Mouse (Mus musculus): ENCODE results near the gene Psma4. TPM values are rescaled to one million over a fixed set of nuclear protein-coding genes. Genes with fewer than 3 reads are reported as not detected.

Psma4 gene
- total and polyA plus RNA-seq, 2 experiments = 88.1 to 211 TPM

DNA sequence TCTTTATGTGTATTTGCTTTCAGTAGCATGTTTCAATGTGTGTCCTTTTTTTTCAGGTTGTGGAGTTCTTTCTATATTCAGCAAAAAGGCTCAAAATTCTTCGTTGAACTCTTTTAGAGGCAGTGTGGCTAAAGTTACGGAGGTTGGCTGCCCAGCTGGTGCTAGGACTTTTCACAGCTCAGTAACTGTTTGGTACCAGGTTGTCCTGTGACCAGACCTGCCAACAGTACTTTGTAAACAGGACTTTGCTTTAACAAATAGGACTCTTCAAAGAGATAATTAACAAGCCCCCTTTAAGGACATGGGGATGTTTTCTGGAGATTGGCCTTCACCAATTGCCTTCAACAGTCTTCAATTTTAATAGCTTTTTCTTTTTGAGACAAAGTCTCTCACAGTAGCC lies 32.4 kb upstream of the Psma4 start:
- H3K79me2 ChIP-seq (ENCODE audit: control insufficient read depth, insufficient read depth, low read length) = peaks cover 4% of the 10 kb centered on the region; the same call in 1 of the 2 replicates
- TF ChIP-seq CTCF (IDR thresholded peaks at IDR 0.05; ENCODE audit: low read depth, low read length) (no peak), POLR2A (IDR thresholded peaks at IDR 0.05; ENCODE audit: extremely low read depth, insufficient read depth, low read length) (no peak)
- H3K4me3 ChIP-seq (ENCODE audit: insufficient read depth, low read depth, low read length) = peak overlapping the region; percentile 82
- H3K9ac ChIP-seq (ENCODE audit: low read depth, low read length) = peak overlapping the region; percentile 68
- no peaks in the 10 kb centered on the region for H3K27me3 ChIP-seq (ENCODE audit: control insufficient read depth, insufficient read depth, low read length)
- peaks cover 9% of the 10 kb centered on the region for H3K4me1 ChIP-seq (ENCODE audit: control insufficient read depth, insufficient read depth, low read length)
- peaks cover 14% of the 10 kb centered on the region for H3K36me3 ChIP-seq (ENCODE audit: control insufficient read depth, insufficient read depth, low read length)
- peak; percentile 94 for DNase-seq (ENCODE audit: extremely low read depth, low read depth, low spot score)
- peak overlapping the region; percentile 92 for H3K27ac ChIP-seq (replicated peaks; ENCODE audit: insufficient read depth, low read depth, low read length)
- 28% methylated on average over 2 of the region's 2 CpGs for WGBS

DNA sequence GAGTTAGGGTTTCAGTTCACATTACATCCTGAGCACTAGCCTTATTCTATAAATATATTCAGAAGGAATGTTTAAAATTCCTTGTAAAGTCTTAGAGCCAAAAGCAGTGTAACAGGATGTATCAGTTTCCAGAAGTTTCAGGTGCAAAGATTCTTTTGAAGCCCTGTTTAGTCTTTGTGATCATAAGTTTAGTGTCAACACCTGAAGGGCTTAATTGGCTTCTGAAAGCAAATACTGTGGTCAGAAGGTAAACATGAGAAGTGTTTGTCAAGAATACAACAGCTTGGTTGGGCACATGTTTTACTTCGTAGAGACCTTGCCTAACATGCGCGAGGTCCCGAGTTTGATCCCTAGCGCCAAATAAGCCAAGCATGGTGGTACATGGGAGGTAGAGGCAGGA lies 31.8 kb upstream of the Psma4 start:
- H3K79me2 ChIP-seq (ENCODE audit: control insufficient read depth, insufficient read depth, low read length) = peaks cover 4% of the 10 kb centered on the region; the same call in 1 of the 2 replicates
- H3K27me3 ChIP-seq (ENCODE audit: control insufficient read depth, insufficient read depth, low read length) = no peaks in the 10 kb centered on the region
- peaks cover 14% of the 10 kb centered on the region for H3K36me3 ChIP-seq (ENCODE audit: control insufficient read depth, insufficient read depth, low read length)
- H3K4me1 ChIP-seq (ENCODE audit: control insufficient read depth, insufficient read depth, low read length) = peaks cover 9% of the 10 kb centered on the region
- 26% methylated on average over 5 of the region's 5 CpGs for WGBS
- peak overlapping the region; percentile 51 for H3K4me3 ChIP-seq (ENCODE audit: insufficient read depth, low read depth, low read length)
- DNase-seq (ENCODE audit: extremely low read depth, low read depth, low spot score) = peak; percentile 84
- H3K9ac ChIP-seq (ENCODE audit: low read depth, low read length) = no peak overlapping the region
- TF ChIP-seq CTCF (IDR thresholded peaks at IDR 0.05; ENCODE audit: low read depth, low read length) (no peak), POLR2A (IDR thresholded peaks at IDR 0.05; ENCODE audit: extremely low read depth, insufficient read depth, low read length) (no peak)
- H3K27ac ChIP-seq (replicated peaks; ENCODE audit: insufficient read depth, low read depth, low read length) = peak overlapping the region; percentile 91

DNA sequence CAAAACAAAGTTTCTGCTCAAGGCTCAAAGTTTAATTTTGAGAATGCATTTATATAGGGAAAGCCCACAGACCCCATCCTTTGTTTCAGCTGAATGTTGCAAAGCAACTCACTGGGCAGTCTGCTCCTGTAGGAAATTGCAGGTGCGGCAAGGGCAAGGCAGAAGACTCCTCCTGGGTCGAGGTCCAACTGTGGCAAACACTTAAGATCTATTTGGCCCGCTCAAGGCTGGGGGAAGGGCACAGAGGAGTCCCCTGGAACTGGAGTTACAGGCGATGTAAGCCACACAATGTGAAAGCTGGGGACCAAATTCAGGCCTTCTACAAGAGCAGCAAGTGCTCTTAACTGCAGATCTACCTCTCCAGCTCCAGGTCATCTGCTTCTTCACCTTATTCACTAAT lies 30.6 kb upstream of the Psma4 start:
- Histone ChIP-seq H3K4me3 (ENCODE audit: insufficient read depth, low read depth, low read length) (no peak overlapping the region), H3K36me3 (ENCODE audit: control insufficient read depth, insufficient read depth, low read length) (peaks cover 14% of the 10 kb centered on the region), H3K27me3 (ENCODE audit: control insufficient read depth, insufficient read depth, low read length) (no peaks in the 10 kb centered on the region), H3K27ac (replicated peaks; ENCODE audit: insufficient read depth, low read depth, low read length) (peak overlapping the region; percentile 1; the same call in 1 of the 2 replicates), H3K9ac (ENCODE audit: low read depth, low read length) (no peak overlapping the region), H3K79me2 (ENCODE audit: control insufficient read depth, insufficient read depth, low read length) (peaks cover 4% of the 10 kb centered on the region; the same call in 1 of the 2 replicates), H3K4me1 (ENCODE audit: control insufficient read depth, insufficient read depth, low read length) (peaks cover 9% of the 10 kb centered on the region)
- DNase-seq (ENCODE audit: extremely low read depth, low read depth, low spot score) = peak; percentile 27
- 66% methylated on average over 4 of the region's 4 CpGs for WGBS
- TF ChIP-seq POLR2A (IDR thresholded peaks at IDR 0.05; ENCODE audit: extremely low read depth, insufficient read depth, low read length) (no peak), CTCF (IDR thresholded peaks at IDR 0.05; ENCODE audit: low read depth, low read length) (no peak)

DNA sequence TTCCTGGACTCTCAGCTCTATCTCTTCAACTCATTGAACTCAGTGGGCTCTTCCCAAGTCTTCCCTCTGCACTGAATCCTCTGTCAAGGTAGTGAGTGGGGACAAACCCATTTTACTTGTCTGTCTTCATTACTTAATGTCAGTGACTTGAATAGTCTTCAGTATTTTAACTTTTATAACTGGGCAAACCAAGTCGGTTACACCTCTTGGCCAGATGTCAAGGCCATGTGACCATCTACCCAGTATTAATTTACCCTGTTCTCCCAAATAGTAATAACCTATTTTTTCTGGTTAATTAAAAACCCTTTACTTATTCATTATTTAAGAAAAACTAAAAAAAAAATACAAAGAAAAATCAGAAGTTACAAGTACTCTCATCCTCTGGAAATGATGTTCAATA lies 19.8 kb upstream of the Psma4 start:
- Histone ChIP-seq H3K4me3 (ENCODE audit: insufficient read depth, low read depth, low read length) (no peak overlapping the region), H3K79me2 (ENCODE audit: control insufficient read depth, insufficient read depth, low read length) (peaks cover 8% of the 10 kb centered on the region; the same call in 1 of the 2 replicates), H3K27ac (replicated peaks; ENCODE audit: insufficient read depth, low read depth, low read length) (0 out of 2 replicates have a peak overlapping the region, but pooled peaks have one; percentile 4), H3K9ac (ENCODE audit: low read depth, low read length) (no peak overlapping the region), H3K27me3 (ENCODE audit: control insufficient read depth, insufficient read depth, low read length) (no peaks in the 10 kb centered on the region), H3K4me1 (ENCODE audit: control insufficient read depth, insufficient read depth, low read length) (peaks cover 17% of the 10 kb centered on the region), H3K36me3 (ENCODE audit: control insufficient read depth, insufficient read depth, low read length) (peaks cover 22% of the 10 kb centered on the region)
- 38% methylated on average over 1 of the region's 1 CpGs for WGBS
- DNase-seq (ENCODE audit: extremely low read depth, low read depth, low spot score) = peak; percentile 57
- no peak for TF ChIP-seq CTCF (IDR thresholded peaks at IDR 0.05; ENCODE audit: low read depth, low read length)

DNA sequence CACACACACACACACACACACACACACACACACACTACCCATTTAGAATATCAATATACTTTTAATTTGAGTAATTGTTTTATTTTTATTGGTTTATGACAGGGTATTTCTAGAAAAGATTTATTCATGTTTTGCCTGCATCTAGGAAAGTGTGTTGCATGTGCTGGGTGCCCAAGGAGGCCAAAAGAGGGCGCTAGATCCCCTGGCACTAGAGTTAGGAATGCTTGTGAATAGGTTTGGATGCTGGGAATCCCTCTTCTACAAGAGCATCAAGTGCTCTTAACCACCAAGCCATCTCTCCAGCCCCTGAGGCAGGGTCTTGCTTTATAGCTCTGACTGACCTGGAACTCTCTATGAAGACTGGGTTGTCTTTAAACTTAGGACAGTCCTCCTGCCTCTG lies 18.8 kb upstream of the Psma4 start:
- H3K27me3 ChIP-seq (ENCODE audit: control insufficient read depth, insufficient read depth, low read length) = no peaks in the 10 kb centered on the region
- H3K4me1 ChIP-seq (ENCODE audit: control insufficient read depth, insufficient read depth, low read length) = peaks cover 17% of the 10 kb centered on the region
- no peak for TF ChIP-seq POLR2A (IDR thresholded peaks at IDR 0.05; ENCODE audit: extremely low read depth, insufficient read depth, low read length)
- TF ChIP-seq CTCF (IDR thresholded peaks at IDR 0.05; ENCODE audit: low read depth, low read length) = peak; percentile 59
- H3K36me3 ChIP-seq (ENCODE audit: control insufficient read depth, insufficient read depth, low read length) = peaks cover 24% of the 10 kb centered on the region
- H3K79me2 ChIP-seq (ENCODE audit: control insufficient read depth, insufficient read depth, low read length) = peaks cover 8% of the 10 kb centered on the region; the same call in 1 of the 2 replicates
- WGBS = 29% methylated on average over 1 of the region's 1 CpGs
- peak overlapping the region; percentile 46 for H3K27ac ChIP-seq (replicated peaks; ENCODE audit: insufficient read depth, low read depth, low read length)
- peak; percentile 50 for DNase-seq (ENCODE audit: extremely low read depth, low read depth, low spot score)
- no peak overlapping the region for H3K4me3 ChIP-seq (ENCODE audit: insufficient read depth, low read depth, low read length)
- H3K9ac ChIP-seq (ENCODE audit: low read depth, low read length) = no peak overlapping the region

DNA sequence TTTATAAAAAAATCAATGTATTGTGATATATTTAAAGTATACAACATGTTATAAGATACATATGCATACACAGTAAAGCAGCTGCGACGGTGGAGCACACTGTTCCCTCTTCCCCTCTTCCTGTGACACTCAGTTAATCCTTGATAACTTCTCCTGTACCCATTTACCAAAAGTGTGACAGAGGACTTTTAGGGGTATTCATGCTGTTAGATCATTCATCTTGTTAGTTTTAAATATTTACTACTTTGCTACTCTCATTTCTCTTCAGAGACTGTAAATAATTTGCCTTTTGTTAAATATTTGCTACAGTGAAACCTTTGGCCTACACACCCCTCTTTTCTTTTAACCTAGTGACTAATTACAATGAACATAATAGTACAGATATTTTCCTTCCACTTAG lies 18.2 kb upstream of the Psma4 start:
- Histone ChIP-seq H3K79me2 (ENCODE audit: control insufficient read depth, insufficient read depth, low read length) (peaks cover 8% of the 10 kb centered on the region; the same call in 1 of the 2 replicates), H3K27ac (replicated peaks; ENCODE audit: insufficient read depth, low read depth, low read length) (no peak overlapping the region), H3K4me1 (ENCODE audit: control insufficient read depth, insufficient read depth, low read length) (peaks cover 17% of the 10 kb centered on the region), H3K9ac (ENCODE audit: low read depth, low read length) (no peak overlapping the region), H3K4me3 (ENCODE audit: insufficient read depth, low read depth, low read length) (no peak overlapping the region), H3K36me3 (ENCODE audit: control insufficient read depth, insufficient read depth, low read length) (peaks cover 28% of the 10 kb centered on the region), H3K27me3 (ENCODE audit: control insufficient read depth, insufficient read depth, low read length) (no peaks in the 10 kb centered on the region)
- WGBS = 33% methylated on average over 2 of the region's 2 CpGs
- peak; percentile 79 for DNase-seq (ENCODE audit: extremely low read depth, low read depth, low spot score)
- TF ChIP-seq POLR2A (IDR thresholded peaks at IDR 0.05; ENCODE audit: extremely low read depth, insufficient read depth, low read length) (no peak), CTCF (IDR thresholded peaks at IDR 0.05; ENCODE audit: low read depth, low read length) (no peak)
